Mouse (Mus musculus): ENCODE results near the gene Trpc2.

DNA sequence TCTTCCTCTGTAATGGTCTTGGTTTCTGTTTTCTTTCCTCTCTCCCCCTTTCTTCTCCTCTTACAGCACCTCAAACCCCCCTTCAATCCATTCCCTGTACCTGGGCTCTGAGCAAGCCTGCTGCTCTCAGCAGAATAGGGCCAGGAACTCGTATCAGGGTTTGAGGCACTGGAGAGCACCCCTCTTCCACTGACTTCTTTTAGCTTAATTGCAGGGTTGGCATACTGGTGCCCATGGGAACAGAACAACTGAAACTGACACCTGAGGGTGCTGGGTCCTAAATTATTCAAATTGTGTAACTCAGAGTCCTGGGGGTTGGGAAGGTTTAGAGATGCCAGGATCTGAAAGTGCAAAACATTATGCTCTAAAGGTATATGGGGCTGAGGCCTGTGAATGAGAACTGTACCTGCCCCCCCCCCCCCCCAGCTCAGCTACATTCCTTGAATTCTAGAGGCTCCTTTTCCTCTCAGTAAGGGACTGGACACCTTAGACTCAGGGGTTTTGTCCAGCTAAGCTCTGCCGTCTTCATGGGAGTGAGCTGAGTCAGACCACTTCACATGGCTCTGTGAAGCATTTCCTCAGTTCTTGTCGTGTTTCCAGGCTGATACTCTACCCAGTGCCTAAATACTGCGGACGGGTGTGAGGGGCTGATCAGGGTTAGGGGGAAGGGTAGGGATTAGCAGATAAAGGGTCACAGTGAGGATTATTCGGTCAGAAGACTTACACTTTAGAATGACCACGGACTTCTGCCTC, 33.8 kb downstream of the Trpc2 start, which contains the start of gene Chrna10:
- no peak for TF ChIP-seq CTCF (IDR thresholded peaks at IDR 0.05; ENCODE audit: low read depth, low read length)
- no peak for TF ChIP-seq POLR2A (IDR thresholded peaks at IDR 0.05; ENCODE audit: insufficient read depth, low read length)
